Mouse (Mus musculus): ENCODE data around the gene Vangl2. TPM values are rescaled to one million over a fixed set of nuclear protein-coding genes. Genes with fewer than 3 reads are reported as not detected.

Vangl2 gene
- polyA plus RNA-seq, 1 experiment: 10.5 TPM

GRCm38 (mm10) chr1:171996701-171997100, 31.5 kb downstream of the Vangl2 start:
- Histone ChIP-seq H3K27ac (ENCODE audit: insufficient read depth, low read length) (no peak overlapping the region), H3K4me1 (ENCODE audit: control insufficient read depth, insufficient read depth, low read length) (0 out of 2 replicates have a peak, but pooled peaks cover 3% of the 10 kb centered on the region), H3K4me3 (replicated peaks; ENCODE audit: insufficient read depth, low read depth, low read length) (no peak overlapping the region), H3K27me3 (ENCODE audit: control insufficient read depth, insufficient read depth, low read length) (no peaks in the 10 kb centered on the region)
- 75% methylated on average over 7 of the region's 7 CpGs for WGBS
- TF ChIP-seq CTCF (IDR thresholded peaks at IDR 0.05; ENCODE audit: borderline replicate concordance, insufficient read depth, low read depth, low read length) (no peak), POLR2A (IDR thresholded peaks at IDR 0.05; ENCODE audit: borderline replicate concordance, insufficient read depth, low read length) (no peak)
- no peak for DNase-seq

DNA sequence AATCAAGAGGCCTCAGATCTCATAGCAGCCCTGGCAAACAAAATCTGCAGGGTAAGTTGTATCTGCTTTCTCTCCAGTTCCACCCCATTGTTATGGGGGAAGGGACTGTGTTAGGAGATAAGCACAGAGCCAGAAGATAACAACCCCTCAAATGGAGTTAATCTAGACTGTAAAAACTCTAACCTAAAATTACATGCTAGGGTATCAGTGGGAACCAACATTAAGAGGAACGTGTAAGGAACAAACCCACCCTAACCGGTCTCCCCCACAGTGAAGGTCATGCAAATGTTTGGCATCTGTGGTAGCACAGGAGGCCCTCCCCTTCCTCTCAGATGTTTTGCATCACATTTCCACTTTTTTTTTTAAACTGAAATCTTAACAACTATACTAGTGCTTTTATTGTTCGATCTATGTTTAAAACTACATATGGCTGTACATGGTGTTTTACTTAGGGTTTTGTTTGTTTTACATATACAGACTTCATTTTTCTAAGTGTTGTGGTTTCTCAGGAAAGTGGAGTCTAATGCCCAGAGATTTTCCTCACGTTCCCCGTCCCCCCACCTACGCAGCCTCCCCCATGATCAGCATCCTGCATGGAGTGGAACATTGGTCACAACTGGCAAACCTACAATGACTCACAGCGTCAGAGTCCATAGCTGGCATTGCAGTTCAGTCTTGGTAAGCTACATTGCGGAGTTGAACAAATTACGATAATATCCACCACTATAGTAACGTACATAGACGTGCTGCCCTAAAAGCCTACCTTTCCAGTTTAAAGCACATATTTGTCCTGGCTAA, 33.1 kb downstream of the Vangl2 start:
- Histone ChIP-seq H3K27ac (ENCODE audit: insufficient read depth, low read length) (no peak overlapping the region), H3K4me1 (ENCODE audit: control insufficient read depth, insufficient read depth, low read length) (no peaks in the 10 kb centered on the region), H3K4me3 (replicated peaks; ENCODE audit: insufficient read depth, low read depth, low read length) (no peak overlapping the region), H3K27me3 (ENCODE audit: control insufficient read depth, insufficient read depth, low read length) (no peaks in the 10 kb centered on the region)
- TF ChIP-seq CTCF (IDR thresholded peaks at IDR 0.05; ENCODE audit: borderline replicate concordance, insufficient read depth, low read depth, low read length) (no peak), POLR2A (IDR thresholded peaks at IDR 0.05; ENCODE audit: borderline replicate concordance, insufficient read depth, low read length) (no peak)
- WGBS: 89% methylated on average over 11 of the region's 11 CpGs
- no peak for DNase-seq

GRCm38 (mm10) chr1:171994501-171994900, 33.7 kb downstream of the Vangl2 start:
- TF ChIP-seq POLR2A (IDR thresholded peaks at IDR 0.05; ENCODE audit: borderline replicate concordance, insufficient read depth, low read length) (no peak), CTCF (IDR thresholded peaks at IDR 0.05; ENCODE audit: borderline replicate concordance, insufficient read depth, low read depth, low read length) (no peak)
- Histone ChIP-seq H3K27ac (ENCODE audit: insufficient read depth, low read length) (no peak overlapping the region), H3K4me1 (ENCODE audit: control insufficient read depth, insufficient read depth, low read length) (no peaks in the 10 kb centered on the region), H3K27me3 (ENCODE audit: control insufficient read depth, insufficient read depth, low read length) (no peaks in the 10 kb centered on the region), H3K4me3 (replicated peaks; ENCODE audit: insufficient read depth, low read depth, low read length) (no peak overlapping the region)
- no peak for DNase-seq
- WGBS: 80% methylated on average over 2 of the region's 2 CpGs

DNA sequence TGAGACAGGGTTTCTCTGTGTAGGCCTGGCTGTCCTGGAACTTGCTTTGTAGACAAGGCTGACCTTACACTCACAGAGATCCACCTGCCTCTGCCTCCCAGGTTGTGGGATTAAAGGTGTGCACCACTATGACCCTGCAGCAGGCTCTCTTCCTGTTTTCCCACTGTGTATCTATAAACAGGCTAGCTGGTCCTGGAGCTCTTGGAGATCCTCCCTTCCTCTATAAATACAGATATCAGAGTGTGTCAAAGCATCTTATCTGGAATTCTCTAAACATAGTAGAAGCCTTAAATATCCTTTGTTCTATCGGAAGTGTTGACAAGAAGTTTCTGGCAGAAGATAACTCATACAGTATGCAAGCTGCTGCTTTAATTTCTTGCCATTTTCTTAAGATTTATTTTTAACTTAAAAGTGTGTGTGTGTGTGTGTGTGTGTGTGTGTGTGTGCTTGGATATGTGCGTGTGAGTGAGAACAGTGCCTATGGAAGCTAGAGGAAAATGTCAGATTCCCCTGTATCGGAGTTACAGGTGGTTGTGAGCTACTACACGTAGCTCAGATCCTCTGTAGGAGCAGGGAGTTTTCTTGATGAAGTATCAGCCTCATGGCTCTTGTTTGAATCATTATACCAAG, 35.2 kb downstream of the Vangl2 start:
- no peaks in the 10 kb centered on the region for H3K4me1 ChIP-seq (ENCODE audit: control insufficient read depth, insufficient read depth, low read length)
- no peaks in the 10 kb centered on the region for H3K27me3 ChIP-seq (ENCODE audit: control insufficient read depth, insufficient read depth, low read length)

DNA sequence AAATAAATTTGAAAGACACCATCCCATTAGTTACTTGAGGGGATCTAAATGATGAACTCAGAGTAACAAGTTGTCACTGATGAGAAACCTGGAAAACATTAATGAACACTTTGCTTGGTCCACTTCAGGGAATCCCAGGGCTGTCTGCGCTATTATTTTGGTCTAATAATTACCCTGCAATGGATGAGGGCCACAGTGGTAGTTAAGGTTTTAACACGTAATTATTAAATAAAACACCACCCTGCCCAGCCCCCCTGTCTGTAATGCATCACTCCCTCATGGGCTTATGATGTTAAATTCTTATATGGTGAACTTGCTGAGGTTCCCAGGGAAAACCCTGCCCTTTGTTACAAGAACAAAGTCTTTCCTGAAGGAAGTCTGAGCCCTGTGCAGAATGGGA, 36.4 kb downstream of the Vangl2 start:
- Histone ChIP-seq H3K4me3 (replicated peaks; ENCODE audit: insufficient read depth, low read depth, low read length) (no peak overlapping the region), H3K27me3 (ENCODE audit: control insufficient read depth, insufficient read depth, low read length) (no peaks in the 10 kb centered on the region), H3K27ac (ENCODE audit: insufficient read depth, low read length) (no peak overlapping the region), H3K4me1 (ENCODE audit: control insufficient read depth, insufficient read depth, low read length) (no peaks in the 10 kb centered on the region)
- TF ChIP-seq CTCF (IDR thresholded peaks at IDR 0.05; ENCODE audit: borderline replicate concordance, insufficient read depth, low read depth, low read length): no peak
- TF ChIP-seq POLR2A (IDR thresholded peaks at IDR 0.05; ENCODE audit: borderline replicate concordance, insufficient read depth, low read length): no peak
- no peak for DNase-seq
- WGBS: 90% methylated on average over 2 of the region's 2 CpGs

More for the DNA sequence above, 35.2 kb downstream of the Vangl2 start:
- no peak overlapping the region for H3K4me3 ChIP-seq (replicated peaks; ENCODE audit: insufficient read depth, low read depth, low read length)
- no peak overlapping the region for H3K27ac ChIP-seq (ENCODE audit: insufficient read depth, low read length)
- WGBS: 83% methylated on average over 4 of the region's 4 CpGs
- DNase-seq: no peak
- TF ChIP-seq CTCF (IDR thresholded peaks at IDR 0.05; ENCODE audit: borderline replicate concordance, insufficient read depth, low read depth, low read length): no peak
- no peak for TF ChIP-seq POLR2A (IDR thresholded peaks at IDR 0.05; ENCODE audit: borderline replicate concordance, insufficient read depth, low read length)

- H3K4me1 ChIP-seq (ENCODE audit: control insufficient read depth, insufficient read depth, low read length): no peaks in the 10 kb centered on the region
- H3K27me3 ChIP-seq (ENCODE audit: control insufficient read depth, insufficient read depth, low read length): no peaks in the 10 kb centered on the region; the same call in 1 of the 2 replicates
- WGBS: 94% methylated on average over 1 of the region's 1 CpGs
- TF ChIP-seq CTCF (IDR thresholded peaks at IDR 0.05; ENCODE audit: borderline replicate concordance, insufficient read depth, low read depth, low read length): no peak
- TF ChIP-seq POLR2A (IDR thresholded peaks at IDR 0.05; ENCODE audit: borderline replicate concordance, insufficient read depth, low read length): no peak
- H3K27ac ChIP-seq (ENCODE audit: insufficient read depth, low read length): no peak overlapping the region
- DNase-seq: no peak
- no peak overlapping the region for H3K4me3 ChIP-seq (replicated peaks; ENCODE audit: insufficient read depth, low read depth, low read length)
Measured at GRCm38 (mm10) chr1:171984121-171984520, 44.1 kb downstream of the Vangl2 start.

DNA sequence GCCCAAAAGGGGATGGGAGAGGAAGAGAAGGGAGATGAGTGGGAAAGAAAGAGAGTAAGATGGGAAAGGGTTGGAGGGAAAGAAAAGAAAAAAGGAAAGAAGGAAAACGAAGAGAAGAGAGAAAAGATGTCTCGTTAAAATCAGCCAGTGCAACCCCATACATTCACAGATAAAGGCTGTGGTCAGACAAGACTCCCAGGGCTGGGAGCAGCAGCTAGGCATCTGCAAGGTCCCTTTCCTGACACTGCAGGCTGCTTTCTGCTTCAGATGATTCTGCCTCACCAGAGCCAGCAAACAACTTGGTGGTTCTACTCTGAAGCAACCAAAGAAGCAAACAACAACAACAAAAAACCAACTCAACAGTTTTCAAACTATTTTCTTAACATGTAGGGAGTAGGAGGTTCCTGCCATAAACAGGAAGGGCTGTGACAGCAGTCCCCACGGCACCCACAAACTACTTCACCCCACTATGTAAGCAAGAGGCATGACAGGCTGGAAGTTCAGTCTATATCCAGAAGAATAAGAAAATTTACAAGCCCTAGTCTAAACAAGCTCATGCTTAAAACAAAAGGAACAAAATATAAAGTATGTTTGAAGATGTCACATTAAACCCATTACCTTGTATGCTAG, 44.8 kb downstream of the Vangl2 start:
- Histone ChIP-seq H3K27ac (ENCODE audit: insufficient read depth, low read length) (no peak overlapping the region), H3K27me3 (ENCODE audit: control insufficient read depth, insufficient read depth, low read length) (no peaks in the 10 kb centered on the region; the same call in 1 of the 2 replicates), H3K4me1 (ENCODE audit: control insufficient read depth, insufficient read depth, low read length) (no peaks in the 10 kb centered on the region), H3K4me3 (replicated peaks; ENCODE audit: insufficient read depth, low read depth, low read length) (no peak overlapping the region)
- 78% methylated on average over 3 of the region's 3 CpGs for WGBS
- DNase-seq: no peak
- TF ChIP-seq CTCF (IDR thresholded peaks at IDR 0.05; ENCODE audit: borderline replicate concordance, insufficient read depth, low read depth, low read length): no peak
- no peak for TF ChIP-seq POLR2A (IDR thresholded peaks at IDR 0.05; ENCODE audit: borderline replicate concordance, insufficient read depth, low read length)

All from cerebellum, adult 2 months (tissue).